Mouse (Mus musculus) G1E-ER4 (cell line): ENCODE results near the gene Fgfr2. TPM values are rescaled to one million over a fixed set of nuclear protein-coding genes. Genes with fewer than 3 reads are reported as not detected.
A peak's percentile ranks its signal among the peaks of the same experiment; 100 is the strongest.

ENCODE experiments used
- GATA1 ChIP-seq: IDR thresholded peaks from one replicate; pipeline ENCODE4 v1.8.0; 2012; ENCODE audit warnings: low read length, inconsistent platforms
- polyA plus RNA-seq: library from polyadenylated mRNA; stranded (reverse); fragments of >175 nt; gene quantifications from 2 replicates; pipeline ENCODE4 v1.2.3, GENCODE M21; 2012

The Fgfr2 gene
- polyA plus RNA-seq, 1 experiment, result not detected

DNA sequence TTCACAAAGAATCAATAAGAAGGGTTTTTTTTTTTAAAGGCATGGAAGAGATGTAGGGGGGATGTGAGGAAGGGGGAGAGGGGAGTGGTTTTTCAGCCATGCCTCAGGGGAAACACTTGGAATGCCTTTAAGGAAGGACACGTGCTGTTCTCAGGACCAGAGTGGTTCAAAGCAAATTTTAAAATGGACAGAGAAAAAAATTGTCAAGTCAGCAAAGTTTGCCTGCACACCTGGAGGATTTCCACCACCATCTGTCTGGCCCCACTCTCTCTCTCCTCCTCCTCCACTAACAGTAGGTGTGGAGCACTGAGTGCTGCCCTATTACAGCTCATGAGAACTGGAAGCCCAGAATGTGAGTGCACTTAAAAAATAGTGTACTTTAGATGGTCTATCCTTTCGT lies 1619.4 kb downstream of the Fgfr2 start:
- no peak for TF ChIP-seq GATA1

DNA sequence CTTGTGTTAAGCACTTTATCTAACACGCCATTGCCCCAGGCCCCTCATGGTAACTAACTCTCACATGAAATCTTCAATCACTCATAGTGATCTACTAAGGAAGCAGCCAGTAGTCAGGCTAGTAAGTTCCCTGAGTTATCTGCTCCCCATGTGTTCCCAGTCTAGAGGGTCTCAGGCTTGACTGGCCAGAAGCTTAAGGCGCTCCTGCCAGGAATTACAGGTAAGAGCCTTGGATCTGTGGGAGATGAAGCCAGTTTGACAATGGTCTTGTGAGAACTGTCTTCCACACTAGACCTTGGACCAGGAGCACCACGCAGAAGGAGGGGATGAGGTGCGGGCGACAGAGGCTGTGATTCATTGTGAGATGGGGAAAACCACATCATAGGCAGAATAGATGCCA lies 1644.7 kb downstream of the Fgfr2 start:
- no peak for TF ChIP-seq GATA1

- TF ChIP-seq GATA1, result no peak
These were observed 1646.0 kb downstream of the Fgfr2 start for GRCm38 (mm10) chr7:131477140-131477539.

- no peak for TF ChIP-seq GATA1
These were observed 1651.6 kb downstream of the Fgfr2 start for GRCm38 (mm10) chr7:131471551-131471950.

GRCm38 (mm10) chr7:131469506-131469905 lies 1653.6 kb downstream of the Fgfr2 start:
- no peak for TF ChIP-seq GATA1

DNA sequence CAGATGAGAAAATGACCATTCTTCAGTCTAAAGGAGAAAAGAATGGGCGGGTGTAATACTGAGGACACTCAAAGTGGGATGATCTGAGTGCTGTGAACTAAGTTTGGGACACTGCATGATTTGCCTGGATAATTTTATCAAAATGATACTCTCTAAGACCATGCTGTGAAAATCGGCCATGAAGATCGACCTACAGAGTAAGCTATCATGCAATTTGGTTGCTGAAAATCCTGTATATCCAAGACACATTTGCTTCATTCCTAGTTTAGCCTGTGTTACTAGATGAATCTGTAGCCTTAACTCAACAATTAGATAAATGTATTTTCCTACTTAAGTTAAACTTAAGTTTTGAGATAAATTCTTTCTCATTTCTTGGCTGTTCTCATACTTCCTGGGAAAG lies 1655.8 kb downstream of the Fgfr2 start:
- no peak for TF ChIP-seq GATA1

- TF ChIP-seq GATA1, result no peak
These were observed 1657.4 kb downstream of the Fgfr2 start for GRCm38 (mm10) chr7:131465735-131466134.

DNA sequence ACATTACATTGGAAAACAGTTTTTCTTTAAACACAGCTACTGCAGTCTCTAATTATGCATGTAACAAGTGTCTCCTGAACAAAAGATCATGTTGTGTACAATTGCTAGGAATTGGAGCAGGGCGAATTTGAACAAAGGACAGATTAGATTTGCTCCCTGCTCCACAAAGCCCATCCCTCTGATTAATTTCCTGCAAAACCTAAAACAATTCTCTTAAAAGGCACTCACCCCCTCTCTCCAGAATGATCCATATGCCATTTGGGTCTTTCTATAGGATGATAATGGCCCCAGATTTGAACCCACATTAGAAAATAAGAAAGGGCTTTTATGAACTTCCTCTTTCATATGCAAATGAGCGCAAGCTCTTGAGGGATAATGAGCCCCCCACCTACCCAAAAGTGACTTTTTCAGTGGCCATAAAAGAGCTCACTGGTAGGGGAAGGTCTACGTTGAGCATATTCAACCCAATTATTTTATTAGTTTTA lies 1658.0 kb downstream of the Fgfr2 start:
- TF ChIP-seq GATA1, result no peak

GRCm38 (mm10) chr7:131456714-131457113 lies 1666.4 kb downstream of the Fgfr2 start:
- TF ChIP-seq GATA1, result no peak

DNA sequence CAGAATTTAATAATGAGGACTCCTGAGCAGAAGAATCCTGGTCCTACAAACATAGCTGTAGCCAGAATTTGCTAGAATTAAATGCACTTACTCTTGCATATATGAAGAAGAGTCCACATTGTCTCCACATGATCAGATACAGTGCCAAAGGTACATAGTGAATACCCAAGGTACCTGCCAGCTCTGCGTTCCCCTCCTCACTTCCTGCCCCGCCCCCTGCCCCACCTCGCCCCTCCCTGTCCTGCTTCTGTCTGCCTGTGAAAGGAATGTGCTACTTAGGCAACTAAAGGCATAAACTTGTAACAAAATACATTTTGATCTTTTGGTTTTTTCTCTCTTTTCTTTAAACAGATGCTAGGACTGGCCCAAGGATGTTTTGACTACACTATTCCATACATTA lies 1686.1 kb downstream of the Fgfr2 start:
- TF ChIP-seq GATA1, result no peak

DNA sequence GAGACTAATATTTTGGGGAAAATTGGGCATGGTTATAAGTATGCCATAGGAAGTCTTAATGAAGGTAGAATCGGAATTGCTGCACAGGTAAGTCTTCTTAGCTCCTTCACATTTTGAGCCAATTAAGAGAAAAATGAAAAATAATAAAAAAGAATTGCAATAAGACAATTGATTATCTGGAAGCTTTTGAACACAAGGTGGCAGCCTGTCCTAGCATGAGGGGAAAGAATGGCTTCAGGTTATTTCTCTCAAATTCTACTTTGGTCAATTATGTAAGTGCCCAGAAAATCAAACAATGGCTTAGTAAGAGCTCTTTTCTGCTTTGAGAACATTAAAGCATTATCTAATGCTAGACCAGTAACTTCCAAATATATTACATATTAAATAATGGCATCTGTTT lies 1688.9 kb downstream of the Fgfr2 start:
- TF ChIP-seq GATA1, result no peak

DNA sequence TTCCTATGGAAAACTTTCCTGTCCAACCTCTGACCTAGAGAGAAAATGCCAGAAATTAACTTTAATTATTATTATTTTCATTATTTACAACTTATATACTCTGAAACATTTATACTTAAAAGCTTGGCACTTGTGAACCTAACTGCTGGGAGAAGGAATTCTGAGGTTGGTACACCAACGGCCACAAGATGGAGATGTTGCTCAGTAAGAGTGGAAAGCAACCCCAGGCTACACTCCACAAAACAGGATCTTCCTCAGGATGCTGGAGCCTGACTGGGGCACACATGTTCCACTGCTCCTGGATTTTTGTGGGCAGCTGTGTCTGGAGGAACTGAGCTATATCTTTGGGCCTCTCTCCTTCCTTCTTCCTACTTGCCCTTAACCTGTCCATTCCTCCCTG lies 1690.9 kb downstream of the Fgfr2 start:
- TF ChIP-seq GATA1, result no peak

- TF ChIP-seq GATA1, result no peak
These were observed 1695.8 kb downstream of the Fgfr2 start for GRCm38 (mm10) chr7:131427331-131427730.

GRCm38 (mm10) chr7:131424912-131425311 lies 1698.2 kb downstream of the Fgfr2 start:
- peak; percentile 84 for TF ChIP-seq GATA1

DNA sequence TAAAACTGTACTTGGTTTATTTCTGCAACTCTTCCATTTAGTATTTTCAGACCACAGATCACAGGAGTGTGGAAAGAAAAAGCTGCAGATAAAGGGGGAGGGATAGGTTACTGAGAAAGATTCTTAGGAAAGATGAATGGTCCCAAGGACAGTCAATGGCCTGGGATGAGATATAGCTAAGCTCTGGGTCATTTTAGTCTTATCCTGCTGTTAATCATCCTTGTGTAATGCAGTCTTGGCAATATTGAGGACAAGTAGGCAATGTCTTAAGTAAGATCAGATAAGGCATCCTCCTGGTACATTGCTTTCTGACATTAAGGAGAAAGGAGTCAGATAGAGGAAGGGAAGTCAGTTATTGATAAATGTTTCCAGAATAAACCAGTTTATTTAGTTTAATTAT lies 1705.5 kb downstream of the Fgfr2 start:
- no peak for TF ChIP-seq GATA1

GRCm38 (mm10) chr7:131411941-131412270 lies 1711.2 kb downstream of the Fgfr2 start:
- TF ChIP-seq GATA1, result no peak

DNA sequence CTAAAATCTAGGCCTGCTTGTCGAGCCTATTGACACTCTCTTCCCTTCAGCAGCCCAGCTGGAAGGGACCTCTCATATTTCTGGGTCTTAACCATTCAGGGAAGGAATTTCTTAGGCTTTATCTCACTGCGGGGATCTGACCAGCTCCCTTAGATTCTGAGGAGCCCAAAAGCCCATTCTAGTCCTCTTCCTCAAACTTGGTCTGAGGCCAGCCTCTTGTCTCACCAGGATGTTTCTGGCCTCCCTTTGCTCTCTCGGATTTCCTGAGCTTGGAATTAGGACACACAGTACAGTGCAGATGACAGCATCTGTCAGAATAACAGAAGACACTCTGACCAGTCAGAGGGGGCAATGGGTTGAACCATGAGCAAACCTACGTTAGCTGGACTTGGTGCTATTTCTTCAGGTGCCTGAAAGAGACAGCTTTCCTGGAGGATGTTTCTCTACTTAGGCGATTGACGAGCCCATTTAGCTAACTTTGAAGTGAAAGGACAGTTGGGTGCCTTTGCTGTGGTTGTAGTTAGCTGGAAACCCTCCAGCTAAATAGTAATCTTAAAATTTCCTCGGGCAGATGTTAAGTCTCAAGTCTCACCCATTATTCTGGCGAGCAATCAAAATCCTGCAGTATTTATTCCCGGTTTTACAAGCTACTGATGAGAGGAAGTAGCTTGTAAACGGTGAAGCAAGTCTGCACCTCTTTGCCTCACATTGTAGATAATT lies 1711.8 kb downstream of the Fgfr2 start:
- TF ChIP-seq GATA1, result no peak

- no peak for TF ChIP-seq GATA1
These were observed 1712.6 kb downstream of the Fgfr2 start, which contains the start of the genes Ikzf5 and Acadsb for GRCm38 (mm10) chr7:131410416-131411058. Gene Ikzf5 (minus strand): TSS chr7:131410521. Gene Acadsb (plus strand): TSS chr7:131410601.
